ENCODE assay signal across 28 mouse cellular contexts in genomic region chrX:139933507-139933906, GRCm38 (mm10).
DNase-seq lines count a peak whose midpoint lies in the region; ATAC-seq and TF ChIP-seq lines count a peak whose summit lies in the region.
"Had no signal": no experiment of that assay in that cellular context is flagged by ENCODE, and none has a peak within 500 bp of the region (broad histone marks: within the 10 kb centered on the region; RNA-seq: fewer than 3 reads in every experiment).

No protein-coding gene starts in this region.

- H3K27ac ChIP-seq in hindbrain, embryonic 12.5 days, result no peak overlapping the region
- no peak overlapping the region for H3K27ac ChIP-seq in left cerebral cortex, adult 2 months
- H3K27ac ChIP-seq: embryonic facial prominence, embryonic 10.5 days; embryonic facial prominence, embryonic 15.5 days; forebrain, embryonic 13.5 days; hindbrain, embryonic 10.5 days; layer of hippocampus, adult 2 months; limb, embryonic 10.5 days; limb, embryonic 15.5 days; liver, embryonic 14.5 days; midbrain, embryonic 10.5 days; neural tube, embryonic 13.5 days had no signal

- no peak overlapping the region for H3K9ac ChIP-seq in hindbrain, embryonic 12.5 days
- H3K9ac ChIP-seq: embryonic facial prominence, embryonic 15.5 days; forebrain, embryonic 13.5 days; limb, embryonic 15.5 days; liver, embryonic 14.5 days; lung, embryonic 14.5 days; neural tube, embryonic 13.5 days had no signal

- H3K4me3 ChIP-seq in hindbrain, embryonic 12.5 days, result no peak overlapping the region
- H3K4me3 ChIP-seq in left cerebral cortex, adult 2 months, result no peak overlapping the region
- H3K4me3 ChIP-seq: embryonic facial prominence, embryonic 10.5 days; embryonic facial prominence, embryonic 15.5 days; forebrain, embryonic 13.5 days; hindbrain, embryonic 10.5 days; layer of hippocampus, adult 2 months; limb, embryonic 10.5 days; limb, embryonic 15.5 days; midbrain, embryonic 10.5 days; neural tube, embryonic 13.5 days had no signal

- WGBS in hindbrain, embryonic 12.5 days, result 86% methylated on average over 1 of the region's 1 CpGs

- DNase-seq in lung, postnatal 25 days (ENCODE audit: low spot score), result peak; percentile 5
- no peak for DNase-seq in lung, postnatal 14 days
- peak; percentile 24 for DNase-seq in Muller cell, postnatal 12 days (ENCODE audit: inconsistent ontology term)
- peak; percentile 13 for DNase-seq in lung, postnatal 36 days
- DNase-seq in left cerebral cortex, adult 2 months (ENCODE audit: extremely low spot score in 1 of 2, low spot score in 2 of 2), result no peak
- DNase-seq: cerebellum, adult 2 months; cerebellum, postnatal 14 days; gastrocnemius, postnatal 10 days; heart, postnatal 14 days; kidney, adult 2 months; kidney, postnatal 36 days; lung, embryonic 14.5 days; thymus, postnatal 4 days had no signal

- no peak overlapping the region for H3K4me2 ChIP-seq in hindbrain, embryonic 12.5 days (replicated peaks)
- H3K4me2 ChIP-seq: embryonic facial prominence, embryonic 15.5 days; forebrain, embryonic 13.5 days; limb, embryonic 15.5 days; lung, embryonic 14.5 days; neural tube, embryonic 13.5 days had no signal

- no peaks in the 10 kb centered on the region for H3K4me1 ChIP-seq in hindbrain, embryonic 12.5 days
- H3K4me1 ChIP-seq: embryonic facial prominence, embryonic 10.5 days; embryonic facial prominence, embryonic 15.5 days; forebrain, embryonic 13.5 days; hindbrain, embryonic 10.5 days; limb, embryonic 10.5 days; limb, embryonic 15.5 days; midbrain, embryonic 10.5 days; neural tube, embryonic 13.5 days had no signal

- intact Hi-C loops in left cerebral cortex, adult 2 months (cut with DNase I), result no loop called here

- TF ChIP-seq CTCF in left cerebral cortex, adult 2 months (IDR thresholded peaks at IDR 0.05), result no peak

- no peaks in the 10 kb centered on the region for H3K9me3 ChIP-seq in hindbrain, embryonic 12.5 days (replicated peaks)
- H3K9me3 ChIP-seq: embryonic facial prominence, embryonic 10.5 days; embryonic facial prominence, embryonic 15.5 days; forebrain, embryonic 13.5 days; hindbrain, embryonic 10.5 days; limb, embryonic 10.5 days; limb, embryonic 15.5 days; midbrain, embryonic 10.5 days; neural tube, embryonic 13.5 days had no signal

- no peaks in the 10 kb centered on the region; the same call in 1 of the 2 replicates for H3K27me3 ChIP-seq in hindbrain, embryonic 12.5 days
- H3K27me3 ChIP-seq: embryonic facial prominence, embryonic 15.5 days; forebrain, embryonic 13.5 days; limb, embryonic 15.5 days; neural tube, embryonic 13.5 days had no signal

- H3K36me3 ChIP-seq in hindbrain, embryonic 12.5 days, result no peaks in the 10 kb centered on the region
- H3K36me3 ChIP-seq: embryonic facial prominence, embryonic 10.5 days; embryonic facial prominence, embryonic 15.5 days; hindbrain, embryonic 10.5 days; limb, embryonic 10.5 days; limb, embryonic 15.5 days; midbrain, embryonic 10.5 days; neural tube, embryonic 13.5 days had no signal

- ATAC-seq in hindbrain, embryonic 12.5 days (ENCODE audit: low FRiP score), result no peak
- ATAC-seq: activated CD4-positive, CD25-positive, alpha-beta regulatory T cell, adult 4 months; CD4-positive, CD25-positive, alpha-beta regulatory T cell, adult 4 months; forebrain, embryonic 13.5 days; hindbrain, embryonic 16.5 days; midbrain, embryonic 16.5 days had no signal

Comparison
In these comparisons a context has a peak if more than half of its experiments do, and no peak if none do; other contexts are left out.
1. DNase-seq: peak in lung, postnatal 25 days (single experiment), Muller cell, postnatal 12 days (single experiment) and lung, postnatal 36 days (single experiment); none in lung, postnatal 14 days (single experiment) and left cerebral cortex, adult 2 months (0 of 2).